Mouse (Mus musculus) intestine, embryonic 16.5 days (tissue): ENCODE results near the gene Atmin. TPM values are rescaled to one million over a fixed set of nuclear protein-coding genes. Genes with fewer than 3 reads are reported as not detected.

ENCODE experiments used
- ATAC-seq: fragments of 200-750 bp; cut with Nextera tagmentation; 2 replicates; pipeline ENCODE4 v1.8.0; 2017; ENCODE audit warnings: moderate TSS enrichment, moderate library complexity
- H3K27ac ChIP-seq: fragments of 300-500 bp; sonication (generic); 2 replicates; pipeline ENCODE4 v1.5.1; 2014; ENCODE audit warnings: mild to moderate bottlenecking, low read length
- H3K27me3 ChIP-seq: fragments of 300-500 bp; sonication (generic); replicated peaks from 2 replicates; pipeline ENCODE4 v1.6.1; 2014; ENCODE audit warnings: low read length, control low read depth, mixed read lengths; ENCODE audit not compliant: control insufficient read depth, insufficient read depth
- H3K36me3 ChIP-seq: fragments of 300-500 bp; sonication (generic); 2 replicates; pipeline ENCODE4 v1.6.1; 2014; ENCODE audit warnings: low read length, control low read depth; ENCODE audit not compliant: control insufficient read depth, insufficient read depth
- H3K4me1 ChIP-seq: fragments of 300-500 bp; sonication (generic); 2 replicates; pipeline ENCODE4 v1.6.1; 2014; ENCODE audit warnings: low read length, control low read depth, mixed read lengths; ENCODE audit not compliant: control insufficient read depth, insufficient read depth
- H3K4me2 ChIP-seq: fragments of 300-500 bp; sonication (generic); 2 replicates; pipeline ENCODE4 v1.6.1; 2014; ENCODE audit warnings: low read depth, low read length, control low read depth
- H3K4me3 ChIP-seq: fragments of 300-500 bp; sonication (generic); 2 replicates; pipeline ENCODE4 v1.5.1; 2014; ENCODE audit warnings: mild to moderate bottlenecking, low read length
- H3K9ac ChIP-seq: fragments of 300-500 bp; sonication (generic); 2 replicates; pipeline ENCODE4 v1.6.1; 2014; ENCODE audit warnings: low read depth, low read length
- H3K9me3 ChIP-seq: fragments of 300-500 bp; sonication (generic); 2 replicates; pipeline ENCODE4 v1.6.1; 2016; ENCODE audit warnings: low read length, control low read depth; ENCODE audit not compliant: control insufficient read depth
- WGBS: fragments of 180-500 bp; shearing (Covaris S2); extraction: QIAGEN DNeasy Blood & Tissue Kit; methylation state at CpG from one replicate; pipeline ENCODE4 v1.1.7; 2014; 5-methylcytosine and 5-hydroxymethylcytosine counted together
- polyA plus RNA-seq: library from polyadenylated mRNA; unstranded; fragments of >200 nt; fragmentation: Nextera tagmentation; extraction: Ambion mirVana; gene quantifications from 2 replicates; pipeline ENCODE4 v1.2.1, GENCODE M21; 2015

Gene Atmin
- 7.9 and 9.6 TPM in 2 replicates for polyA plus RNA-seq

GRCm38 (mm10) chr8:116943161-116943554, at the start of gene Atmin:
Atmin (plus strand) TSS chr8:116943393.
- WGBS: under 1% methylated on average over 36 of the region's 46 CpGs
- H3K36me3 ChIP-seq: no peaks in the 10 kb centered on the region
- H3K9me3 ChIP-seq: no peaks in the 10 kb centered on the region
- peak within 1 kb of the TSS; percentile 88 for H3K9ac ChIP-seq
- H3K4me3 ChIP-seq: peak within 1 kb of the TSS; percentile 90
- 0 out of 2 replicates have a peak within 1 kb of the TSS, but pooled peaks have one; percentile 8 for H3K27ac ChIP-seq
- H3K4me1 ChIP-seq: peaks cover 10% of the 10 kb centered on the region
- peak within 1 kb of the TSS; percentile 97 for H3K4me2 ChIP-seq
- ATAC-seq: peak; percentile 92
- H3K27me3 ChIP-seq: no peaks in the 10 kb centered on the region

GRCm38 (mm10) chr8:116893938-116894337, 49.3 kb upstream of the Atmin start:
- H3K4me1 ChIP-seq: no peaks in the 10 kb centered on the region
- no peak for ATAC-seq
- H3K27me3 ChIP-seq: no peaks in the 10 kb centered on the region
- H3K9ac ChIP-seq: no peak overlapping the region
- H3K4me2 ChIP-seq: no peak overlapping the region
- WGBS: 78% methylated on average over 11 of the region's 11 CpGs
- H3K36me3 ChIP-seq: peaks cover 5% of the 10 kb centered on the region; the same call in 1 of the 2 replicates
- no peak overlapping the region for H3K27ac ChIP-seq
- no peak overlapping the region for H3K4me3 ChIP-seq
- 0 out of 2 replicates have a peak, but pooled peaks cover 3% of the 10 kb centered on the region for H3K9me3 ChIP-seq

GRCm38 (mm10) chr8:116895521-116895920, 47.7 kb upstream of the Atmin start:
- H3K4me1 ChIP-seq: no peaks in the 10 kb centered on the region
- peaks cover 5% of the 10 kb centered on the region; the same call in 1 of the 2 replicates for H3K36me3 ChIP-seq
- WGBS: 87% methylated on average over 6 of the region's 6 CpGs
- no peak overlapping the region for H3K9ac ChIP-seq
- no peak overlapping the region for H3K4me2 ChIP-seq
- no peak overlapping the region for H3K4me3 ChIP-seq
- no peaks in the 10 kb centered on the region for H3K27me3 ChIP-seq
- H3K27ac ChIP-seq: no peak overlapping the region
- no peak for ATAC-seq
- H3K9me3 ChIP-seq: 0 out of 2 replicates have a peak, but pooled peaks cover 3% of the 10 kb centered on the region

GRCm38 (mm10) chr8:116904736-116905135, 38.5 kb upstream of the Atmin start:
- 0 out of 2 replicates have a peak, but pooled peaks cover 5% of the 10 kb centered on the region for H3K36me3 ChIP-seq
- no peak for ATAC-seq
- no peak overlapping the region for H3K9ac ChIP-seq
- WGBS: 92% methylated on average over 4 of the region's 4 CpGs
- H3K9me3 ChIP-seq: peaks cover 3% of the 10 kb centered on the region; the same call in 1 of the 2 replicates
- H3K27me3 ChIP-seq: no peaks in the 10 kb centered on the region
- H3K27ac ChIP-seq: no peak overlapping the region
- H3K4me3 ChIP-seq: no peak overlapping the region
- H3K4me1 ChIP-seq: no peaks in the 10 kb centered on the region
- H3K4me2 ChIP-seq: no peak overlapping the region

- no peak overlapping the region for H3K27ac ChIP-seq
- no peaks in the 10 kb centered on the region for H3K4me1 ChIP-seq
- no peaks in the 10 kb centered on the region for H3K27me3 ChIP-seq
- H3K9me3 ChIP-seq: peaks cover 3% of the 10 kb centered on the region; the same call in 1 of the 2 replicates
- no peak for ATAC-seq
- H3K9ac ChIP-seq: no peak overlapping the region
- 82% methylated on average over 4 of the region's 4 CpGs for WGBS
- no peak overlapping the region for H3K4me2 ChIP-seq
- H3K4me3 ChIP-seq: no peak overlapping the region
- 0 out of 2 replicates have a peak, but pooled peaks cover 5% of the 10 kb centered on the region for H3K36me3 ChIP-seq
Measured at GRCm38 (mm10) chr8:116905252-116905651, 37.9 kb upstream of the Atmin start.

- H3K4me2 ChIP-seq: no peak overlapping the region
- no peak for ATAC-seq
- H3K27ac ChIP-seq: no peak overlapping the region
- H3K9ac ChIP-seq: no peak overlapping the region
- 94% methylated on average over 4 of the region's 4 CpGs for WGBS
- no peak overlapping the region for H3K4me3 ChIP-seq
- H3K9me3 ChIP-seq: peaks cover 3% of the 10 kb centered on the region; the same call in 1 of the 2 replicates
- H3K36me3 ChIP-seq: 0 out of 2 replicates have a peak, but pooled peaks cover 7% of the 10 kb centered on the region
- H3K4me1 ChIP-seq: no peaks in the 10 kb centered on the region
- no peaks in the 10 kb centered on the region for H3K27me3 ChIP-seq
Measured at GRCm38 (mm10) chr8:116905836-116906235, 37.4 kb upstream of the Atmin start.

GRCm38 (mm10) chr8:116921005-116921336, 22.2 kb upstream of the Atmin start:
- peak; percentile 69 for ATAC-seq
- 0% methylated on average over 22 of the region's 22 CpGs for WGBS
- H3K27ac ChIP-seq: peak overlapping the region; percentile 86

GRCm38 (mm10) chr8:116921337-116922059, 21.7 kb upstream of the Atmin start, which contains the start of the genes Cmc2 and Cenpn:
Cmc2 (minus strand) TSS chr8:116921455.
Cenpn (plus strand) TSS chr8:116921730.
- peak within 1 kb of the TSS; percentile 72 for H3K4me2 ChIP-seq
- H3K27me3 ChIP-seq: no peaks in the 10 kb centered on the region
- 0 out of 2 replicates have a peak, but pooled peaks cover 2% of the 10 kb centered on the region for H3K36me3 ChIP-seq
- peaks cover 6% of the 10 kb centered on the region; the same call in 1 of the 2 replicates for H3K4me1 ChIP-seq
- H3K4me3 ChIP-seq: peak within 1 kb of the TSS; percentile 95
- WGBS: under 1% methylated on average over 57 of the region's 57 CpGs
- peak within 1 kb of the TSS; percentile 83 for H3K9ac ChIP-seq
- no peaks in the 10 kb centered on the region for H3K9me3 ChIP-seq
- H3K27ac ChIP-seq: peak within 1 kb of the TSS; percentile 86
- peak; percentile 97 for ATAC-seq

More at GRCm38 (mm10) chr8:116921005-116921336, 22.2 kb upstream of the Atmin start:
- Histone ChIP-seq H3K27me3 (no peaks in the 10 kb centered on the region), H3K4me1 (peaks cover 6% of the 10 kb centered on the region; the same call in 1 of the 2 replicates), H3K9me3 (no peaks in the 10 kb centered on the region), H3K4me2 (peak overlapping the region; percentile 72), H3K9ac (peak overlapping the region; percentile 83), H3K4me3 (peak overlapping the region; percentile 95), H3K36me3 (0 out of 2 replicates have a peak, but pooled peaks cover 4% of the 10 kb centered on the region)

- ATAC-seq: peak; percentile 14; the same call in 1 of the 2 replicates
- Histone ChIP-seq H3K9me3 (no peaks in the 10 kb centered on the region), H3K4me1 (peaks cover 6% of the 10 kb centered on the region; the same call in 1 of the 2 replicates), H3K4me3 (peak overlapping the region; percentile 95), H3K4me2 (peak overlapping the region; percentile 72), H3K27me3 (no peaks in the 10 kb centered on the region), H3K9ac (peak overlapping the region; percentile 83), H3K27ac (peak overlapping the region; percentile 86; the same call in 1 of the 2 replicates), H3K36me3 (no peaks in the 10 kb centered on the region)
- 27% methylated on average over 17 of the region's 17 CpGs for WGBS
Measured at GRCm38 (mm10) chr8:116922060-116922757, 21.0 kb upstream of the Atmin start.
